Mouse (Mus musculus): ENCODE measurements around the gene Prl7b1. TPM values are rescaled to one million over a fixed set of nuclear protein-coding genes. Genes with fewer than 3 reads are reported as not detected.

Gene Prl7b1
- polyA plus RNA-seq (2015; fragmentation: Nextera tagmentation; extraction: Ambion mirVana), result not detected in 2 replicates

- no peaks in the 10 kb centered on the region for H3K4me1 ChIP-seq (replicated peaks)
- ATAC-seq (replicated peaks; ENCODE audit: insufficient number of reproducible peaks, insufficient read depth, low FRiP score, low read depth), result no peak
- H3K4me2 ChIP-seq, result no peak within 1 kb of the TSS
- H3K9me3 ChIP-seq (replicated peaks), result no peaks in the 10 kb centered on the region
- H3K27ac ChIP-seq, result no peak within 1 kb of the TSS
- H3K27me3 ChIP-seq, result no peaks in the 10 kb centered on the region
- H3K36me3 ChIP-seq, result no peaks in the 10 kb centered on the region
- no peak within 1 kb of the TSS for H3K9ac ChIP-seq
- no peak within 1 kb of the TSS for H3K4me3 ChIP-seq
- 65% methylated on average over 4 of the region's 4 CpGs for whole genome bisulfite sequencing
These were observed at the start of gene Prl7b1 for GRCm38 (mm10) chr13:27610482-27610881. Prl7b1 (minus strand) TSS chr13:27610582.

GRCm38 (mm10) chr13:27642393-27642792, 32.0 kb upstream of the Prl7b1 start, which contains the start of gene Prl7a1:
Prl7a1 (minus strand) TSS chr13:27642493.
- Histone ChIP-seq H3K27me3 (no peaks in the 10 kb centered on the region), H3K9me3 (replicated peaks) (no peaks in the 10 kb centered on the region), H3K4me3 (no peak within 1 kb of the TSS), H3K27ac (no peak within 1 kb of the TSS), H3K4me2 (no peak within 1 kb of the TSS), H3K4me1 (replicated peaks) (no peaks in the 10 kb centered on the region), H3K9ac (no peak within 1 kb of the TSS), H3K36me3 (no peaks in the 10 kb centered on the region)
- no peak for ATAC-seq (replicated peaks; ENCODE audit: insufficient number of reproducible peaks, insufficient read depth, low FRiP score, low read depth)
- 93% methylated on average over 3 of the region's 3 CpGs for WGBS

GRCm38 (mm10) chr13:27582071-27582470, 28.3 kb downstream of the Prl7b1 start, which contains the start of gene Prl8a1:
Prl8a1 (minus strand) TSS chr13:27582171.
- WGBS, result 67% methylated on average over 2 of the region's 2 CpGs
- H3K36me3 ChIP-seq, result no peaks in the 10 kb centered on the region
- no peak within 1 kb of the TSS for H3K4me2 ChIP-seq
- H3K9me3 ChIP-seq (replicated peaks), result no peaks in the 10 kb centered on the region
- no peaks in the 10 kb centered on the region for H3K4me1 ChIP-seq (replicated peaks)
- H3K27me3 ChIP-seq, result no peaks in the 10 kb centered on the region
- no peak within 1 kb of the TSS for H3K4me3 ChIP-seq
- H3K9ac ChIP-seq, result no peak within 1 kb of the TSS
- ATAC-seq (replicated peaks; ENCODE audit: insufficient number of reproducible peaks, insufficient read depth, low FRiP score, low read depth), result no peak
- no peak within 1 kb of the TSS for H3K27ac ChIP-seq

- Histone ChIP-seq H3K4me1 (replicated peaks) (no peaks in the 10 kb centered on the region), H3K9me3 (replicated peaks) (no peaks in the 10 kb centered on the region), H3K27ac (no peak within 1 kb of the TSS), H3K4me3 (no peak within 1 kb of the TSS), H3K4me2 (no peak within 1 kb of the TSS), H3K9ac (no peak within 1 kb of the TSS), H3K36me3 (no peaks in the 10 kb centered on the region), H3K27me3 (no peaks in the 10 kb centered on the region)
- WGBS, result 73% methylated on average over 2 of the region's 2 CpGs
- no peak for ATAC-seq (replicated peaks; ENCODE audit: insufficient number of reproducible peaks, insufficient read depth, low FRiP score, low read depth)
These were observed 45.9 kb downstream of the Prl7b1 start, which contains the start of gene Prl8a9 for GRCm38 (mm10) chr13:27564506-27564905. Prl8a9 (minus strand) TSS chr13:27564606.

GRCm38 (mm10) chr13:27553336-27553735, 57.0 kb downstream of the Prl7b1 start:
- Histone ChIP-seq H3K4me2 (no peak overlapping the region), H3K27ac (no peak overlapping the region), H3K4me3 (no peak overlapping the region), H3K9me3 (replicated peaks) (no peaks in the 10 kb centered on the region), H3K4me1 (replicated peaks) (no peaks in the 10 kb centered on the region), H3K27me3 (no peaks in the 10 kb centered on the region), H3K36me3 (no peaks in the 10 kb centered on the region), H3K9ac (no peak overlapping the region)
- no peak for ATAC-seq (replicated peaks; ENCODE audit: insufficient number of reproducible peaks, insufficient read depth, low FRiP score, low read depth)

Other genes with a start within 250 kb of the Prl7b1 start
- not detected in 2 replicates for gene Prl2b1, start 219.7 kb downstream of the Prl7b1 start, polyA plus RNA-seq (2015; fragmentation: Nextera tagmentation; extraction: Ambion mirVana)
- not detected in 2 replicates for gene Prl8a6, start 171.9 kb downstream of the Prl7b1 start, polyA plus RNA-seq (2015; fragmentation: Nextera tagmentation; extraction: Ambion mirVana)
- gene Prl8a8, start 97.4 kb downstream of the Prl7b1 start, polyA plus RNA-seq (2015; fragmentation: Nextera tagmentation; extraction: Ambion mirVana), result not detected in 2 replicates
- not detected in 2 replicates for gene Prl8a9, start 46.0 kb downstream of the Prl7b1 start, polyA plus RNA-seq (2015; fragmentation: Nextera tagmentation; extraction: Ambion mirVana)
- not detected in 2 replicates for gene Prl8a1, start 28.4 kb downstream of the Prl7b1 start, polyA plus RNA-seq (2015; fragmentation: Nextera tagmentation; extraction: Ambion mirVana)
- gene Prl7a1, start 31.9 kb upstream of the Prl7b1 start, polyA plus RNA-seq (2015; fragmentation: Nextera tagmentation; extraction: Ambion mirVana), result not detected in 2 replicates
- gene Prl7a2, start 57.5 kb upstream of the Prl7b1 start, polyA plus RNA-seq (2015; fragmentation: Nextera tagmentation; extraction: Ambion mirVana), result not detected in 2 replicates
- gene Prl7d1, start 106.2 kb upstream of the Prl7b1 start, polyA plus RNA-seq (2015; fragmentation: Nextera tagmentation; extraction: Ambion mirVana), result not detected in 2 replicates
- not detected in 2 replicates for gene Prl7c1, start 170.2 kb upstream of the Prl7b1 start, polyA plus RNA-seq (2015; fragmentation: Nextera tagmentation; extraction: Ambion mirVana)
- gene Prl2a1, start 191.1 kb upstream of the Prl7b1 start, polyA plus RNA-seq (2015; fragmentation: Nextera tagmentation; extraction: Ambion mirVana), result not detected in 2 replicates
- gene Prl2c1, start 238.8 kb upstream of the Prl7b1 start, polyA plus RNA-seq (2015; fragmentation: Nextera tagmentation; extraction: Ambion mirVana), result not detected in 2 replicates

All from heart, embryonic 15.5 days (tissue).